Mouse (Mus musculus): ENCODE measurements around the gene Nphp1. TPM values are rescaled to one million over a fixed set of nuclear protein-coding genes. Genes with fewer than 3 reads are reported as not detected.

Gene Nphp1
- total and polyA plus RNA-seq, 3 experiments = 4.6 to 9.7 (median 8.2) TPM

GRCm38 (mm10) chr2:127705267-127705666 lies 83.4 kb downstream of the Nphp1 start:
- no peaks in the 10 kb centered on the region for H3K36me3 ChIP-seq (replicated peaks in 1 of 2; ENCODE audit: control insufficient read depth in 1 of 2, insufficient read depth in 1 of 2, low read length in 1 of 2)
- in situ Hi-C loops (cut with MboI; ENCODE audit: low pct_ligation_motif_present, low pct_unique_long_range_greater_than_20kb, low sequenced_read_pairs) (no loop called here), dilution Hi-C loops (cut with MboI; ENCODE audit: extremely low pct_ligation_motif_present, extremely low pct_unique_long_range_greater_than_20kb, low sequenced_read_pairs) (no loop called here)
- no peak overlapping the region for H3K4me3 ChIP-seq (replicated peaks in 1 of 3; ENCODE audit: low read depth in 2 of 3, low read length in 2 of 3, poor library complexity in 1 of 3)
- H3K79me2 ChIP-seq (replicated peaks; ENCODE audit: control insufficient read depth, extremely low read depth, insufficient read depth, poor library complexity, severe bottlenecking) = no peaks in the 10 kb centered on the region
- peaks cover 0 to 4% of the 10 kb centered on the region in 2 experiments; a peak in 1 of 4 replicates for H3K4me1 ChIP-seq (ENCODE audit: control insufficient read depth in 1 of 2, insufficient read depth in 2 of 2)
- peaks cover 33% of the 10 kb centered on the region for H3K27me3 ChIP-seq (replicated peaks)
- H3K9ac ChIP-seq (ENCODE audit: insufficient read depth, low read depth) = no peak overlapping the region
- no peak for DNase-seq (ENCODE audit: extremely low read depth)
- TF ChIP-seq TBP (conservative IDR thresholded peaks at IDR 0.05; ENCODE audit: low read depth, low read length) = no peak
- no peak for TF ChIP-seq CTCF (conservative IDR thresholded peaks at IDR 0.05 in 1 of 2, IDR thresholded peaks at IDR 0.05 in 1 of 2; ENCODE audit: low read depth in 2 of 2, low read length in 2 of 2)
- H3K27ac ChIP-seq (ENCODE audit: insufficient read depth, low read depth) = no peak overlapping the region
- no peaks in the 10 kb centered on the region for H3K9me3 ChIP-seq (replicated peaks; ENCODE audit: low read length)
- no peak overlapping the region for H3K4me2 ChIP-seq (ENCODE audit: insufficient read depth, low read depth, poor library complexity, severe bottlenecking)

Other genes starting within 250 kb of the Nphp1 start
- gene Prom2, start 247.4 kb downstream of the Nphp1 start, total RNA-seq (2012; rRNA removed) = not detected in 2 replicates
- gene Prom2, start 247.4 kb downstream of the Nphp1 start, total RNA-seq (2014; rRNA removed) = not detected in 2 replicates
- not detected in 2 replicates for gene Prom2, start 247.4 kb downstream of the Nphp1 start, polyA plus RNA-seq (2012; ENCODE audit: insufficient read length, low read depth)
- 4.1 and 4.7 TPM in 2 replicates for gene Zfp661, start 201.8 kb downstream of the Nphp1 start, total RNA-seq (2012; rRNA removed)
- 5.9 and 6.7 TPM in 2 replicates for gene Zfp661, start 201.8 kb downstream of the Nphp1 start, total RNA-seq (2014; rRNA removed)
- 2.5 and 3.2 TPM in 2 replicates for gene Zfp661, start 201.8 kb downstream of the Nphp1 start, polyA plus RNA-seq (2012; ENCODE audit: insufficient read length, low read depth)
- 173 and 188 TPM in 2 replicates for gene Mrps5, start 201.7 kb downstream of the Nphp1 start, total RNA-seq (2012; rRNA removed)
- gene Mrps5, start 201.7 kb downstream of the Nphp1 start, total RNA-seq (2014; rRNA removed) = 144 and 186 TPM in 2 replicates
- 210 and 278 TPM in 2 replicates for gene Mrps5, start 201.7 kb downstream of the Nphp1 start, polyA plus RNA-seq (2012; ENCODE audit: insufficient read length, low read depth)
- gene Mal, start 132.2 kb downstream of the Nphp1 start, total RNA-seq (2012; rRNA removed) = not detected in 2 replicates
- gene Mal, start 132.2 kb downstream of the Nphp1 start, total RNA-seq (2014; rRNA removed) = not detected in 2 replicates
- not detected in 2 replicates for gene Mal, start 132.2 kb downstream of the Nphp1 start, polyA plus RNA-seq (2012; ENCODE audit: insufficient read length, low read depth)
- not detected in 2 replicates for gene Mall, start 59.0 kb downstream of the Nphp1 start, total RNA-seq (2012; rRNA removed)
- not detected in 2 replicates for gene Mall, start 59.0 kb downstream of the Nphp1 start, total RNA-seq (2014; rRNA removed)
- gene Mall, start 59.0 kb downstream of the Nphp1 start, polyA plus RNA-seq (2012; ENCODE audit: insufficient read length, low read depth) = 0.11 and 0.16 TPM in 2 replicates
- gene Mtln, start 3.6 kb upstream of the Nphp1 start, total RNA-seq (2012; rRNA removed) = 43.9 and 51.3 TPM in 2 replicates
- 37.2 and 47.2 TPM in 2 replicates for gene Mtln, start 3.6 kb upstream of the Nphp1 start, total RNA-seq (2014; rRNA removed)
- gene Mtln, start 3.6 kb upstream of the Nphp1 start, polyA plus RNA-seq (2012; ENCODE audit: insufficient read length, low read depth) = 35.4 and 40.7 TPM in 2 replicates
- 46.6 and 47.0 TPM in 2 replicates for gene Bub1, start 43.0 kb upstream of the Nphp1 start, total RNA-seq (2012; rRNA removed)
- gene Bub1, start 43.0 kb upstream of the Nphp1 start, total RNA-seq (2014; rRNA removed) = 131 and 133 TPM in 2 replicates
- gene Bub1, start 43.0 kb upstream of the Nphp1 start, polyA plus RNA-seq (2012; ENCODE audit: insufficient read length, low read depth) = 59.0 and 66.2 TPM in 2 replicates
- 0.25 and 0.29 TPM in 2 replicates for gene Acoxl, start 50.0 kb upstream of the Nphp1 start, total RNA-seq (2012; rRNA removed)
- gene Acoxl, start 50.0 kb upstream of the Nphp1 start, total RNA-seq (2014; rRNA removed) = 0.15 TPM in 1 of 2 replicates, not detected in the other
- 0.20 and 0.43 TPM in 2 replicates for gene Acoxl, start 50.0 kb upstream of the Nphp1 start, polyA plus RNA-seq (2012; ENCODE audit: insufficient read length, low read depth)